Mouse (Mus musculus) lung, adult 2 months (tissue): ENCODE measurements around the gene Prr22.

Experiments
- CTCF ChIP-seq: fragments of 200-500 bp; IDR thresholded peaks from 2 replicates; pipeline ENCODE4 v1.5.1; 2011; ENCODE audit warnings: mild to moderate bottlenecking, low read length, control low read depth; ENCODE audit not compliant: insufficient read depth
- POLR2A ChIP-seq: fragments of 200-500 bp; IDR thresholded peaks from 2 replicates; pipeline ENCODE4 v1.6.1; 2011; ENCODE audit warnings: low read depth, mild to moderate bottlenecking, control low read depth, low read length, borderline replicate concordance; ENCODE audit errors: extremely low read depth

DNA sequence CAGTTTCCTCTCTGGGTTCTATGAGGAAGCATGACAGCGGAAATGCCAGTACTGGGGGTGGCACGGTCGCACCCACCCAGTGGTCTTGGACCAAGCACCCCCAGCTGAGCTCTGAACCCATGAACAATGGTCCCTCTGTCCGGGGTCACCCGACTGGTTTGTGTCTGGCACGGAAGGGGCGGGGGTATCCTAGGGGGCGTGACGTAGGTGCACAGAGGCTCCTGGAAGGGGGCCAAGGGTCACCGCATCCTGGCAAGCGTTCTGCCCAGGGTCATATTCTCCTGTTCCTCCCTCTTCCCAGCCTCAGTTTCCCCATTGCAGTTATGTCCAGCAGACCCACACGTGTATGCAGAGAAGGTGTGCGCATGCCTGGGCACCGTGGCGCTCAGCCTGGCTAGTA lies 16.6 kb upstream of the Prr22 start:
- TF ChIP-seq POLR2A (no peak), CTCF (no peak)
